ENCODE assay signal across 15 mouse cellular contexts in genomic region chr10:98538706-98539105, GRCm38 (mm10).
"Had no signal": no experiment of that assay in that cellular context is flagged by ENCODE, and none has a peak within 500 bp of the region (broad histone marks: within the 10 kb centered on the region; RNA-seq: fewer than 3 reads in every experiment).

No protein-coding gene starts in this region.

- H3K9me3 ChIP-seq: limb, embryonic 15.5 days; liver, embryonic 12.5 days; midbrain, embryonic 13.5 days; neural tube, embryonic 15.5 days had no signal

- H3K4me1 ChIP-seq: liver, embryonic 12.5 days had no signal

- H3K27ac ChIP-seq: kidney, postnatal 0 days; limb, embryonic 15.5 days; liver, embryonic 12.5 days; midbrain, embryonic 13.5 days; neural tube, embryonic 15.5 days; stomach, postnatal 0 days had no signal

- H3K27me3 ChIP-seq: limb, embryonic 15.5 days; liver, embryonic 12.5 days; midbrain, embryonic 13.5 days; neural tube, embryonic 15.5 days had no signal

- DNase-seq: kidney, adult 11 months; kidney, adult 9 months; kidney, postnatal 36 days; layer of hippocampus, adult 9-11 months; layer of hippocampus, postnatal 36 days; right cerebral cortex, adult 18-20 months; right cerebral cortex, postnatal 25 days; thymus, postnatal 25 days had no signal

- H3K4me2 ChIP-seq: limb, embryonic 15.5 days; liver, embryonic 12.5 days; midbrain, embryonic 13.5 days; neural tube, embryonic 15.5 days had no signal

- ATAC-seq: liver, embryonic 12.5 days; midbrain, embryonic 13.5 days had no signal

- H3K4me3 ChIP-seq: limb, embryonic 15.5 days; liver, embryonic 12.5 days; midbrain, embryonic 13.5 days; myocyte; neural tube, embryonic 15.5 days had no signal

- H3K9ac ChIP-seq: limb, embryonic 15.5 days; liver, embryonic 12.5 days; midbrain, embryonic 13.5 days; neural tube, embryonic 15.5 days had no signal

- H3K36me3 ChIP-seq: limb, embryonic 15.5 days; liver, embryonic 12.5 days; midbrain, embryonic 13.5 days; neural tube, embryonic 15.5 days had no signal
